Mouse (Mus musculus) intestine, postnatal 0 days (tissue): ENCODE results near the gene Ap2b1. TPM values are rescaled to one million over a fixed set of nuclear protein-coding genes. Genes with fewer than 3 reads are reported as not detected.

Experiments used
- ATAC-seq: fragments of 200-750 bp; cut with Nextera tagmentation; 2 replicates; pipeline ENCODE4 v1.8.0; 2017; ENCODE audit warnings: mild to moderate bottlenecking, moderate TSS enrichment, moderate library complexity
- H3K27ac ChIP-seq: fragments of 300-500 bp; sonication (generic); 2 replicates; pipeline ENCODE4 v1.5.1; 2014; ENCODE audit warnings: mild to moderate bottlenecking, low read depth, low read length, moderate library complexity
- H3K27me3 ChIP-seq: fragments of 300-500 bp; sonication (generic); replicated peaks from 2 replicates; pipeline ENCODE4 v1.6.1; 2014; ENCODE audit warnings: low read length, mixed read lengths; ENCODE audit not compliant: control insufficient read depth, insufficient read depth
- H3K36me3 ChIP-seq: fragments of 300-500 bp; sonication (generic); 2 replicates; pipeline ENCODE4 v1.6.1; 2014; ENCODE audit warnings: mild to moderate bottlenecking, moderate library complexity; ENCODE audit not compliant: control insufficient read depth, insufficient read depth
- H3K4me1 ChIP-seq: fragments of 300-500 bp; sonication (generic); replicated peaks from 2 replicates; pipeline ENCODE4 v1.6.1; 2014; ENCODE audit warnings: antibody characterized with exemption, low read length, mixed read lengths; ENCODE audit not compliant: control insufficient read depth, insufficient read depth
- H3K4me2 ChIP-seq: fragments of 300-500 bp; sonication (generic); replicated peaks from 2 replicates; pipeline ENCODE4 v1.6.1; 2014; ENCODE audit warnings: low read depth, mild to moderate bottlenecking, moderate library complexity
- H3K4me3 ChIP-seq: fragments of 300-500 bp; sonication (generic); 2 replicates; pipeline ENCODE4 v1.5.1; 2014; ENCODE audit warnings: low read depth, low read length
- H3K9ac ChIP-seq: fragments of 300-500 bp; sonication (generic); 2 replicates; pipeline ENCODE4 v1.6.1; 2014; ENCODE audit warnings: mild to moderate bottlenecking, low read depth, low read length
- H3K9me3 ChIP-seq: fragments of 300-500 bp; sonication (generic); 2 replicates; pipeline ENCODE4 v1.6.1; 2016; ENCODE audit warnings: mixed run types; ENCODE audit not compliant: control insufficient read depth
- CTCF ChIP-seq: sonication (generic); IDR thresholded peaks from 2 replicates; pipeline ENCODE4 v1.5.1; 2016; ENCODE audit warnings: low read depth, mild to moderate bottlenecking, control low read depth, antibody characterized with exemption, moderate library complexity
- WGBS: fragments of 180-500 bp; shearing (Covaris S2); extraction: QIAGEN DNeasy Blood & Tissue Kit; methylation state at CpG from one replicate; pipeline ENCODE4 v1.1.7; 2014; 5-methylcytosine and 5-hydroxymethylcytosine counted together
- polyA plus RNA-seq: library from polyadenylated mRNA; unstranded; fragments of >200 nt; fragmentation: Nextera tagmentation; extraction: Ambion mirVana; gene quantifications from 2 replicates; pipeline ENCODE4 v1.2.1, GENCODE M21; 2015

Gene Ap2b1
- polyA plus RNA-seq, 1 experiment from 2014 or later: 20.7 TPM

GRCm38 (mm10) chr11:83335826-83336225 is 37.0 kb downstream of the Ap2b1 start:
- 92% methylated on average over 7 of the region's 7 CpGs for WGBS
- Histone ChIP-seq H3K4me3 (no peak overlapping the region), H3K9ac (no peak overlapping the region), H3K36me3 (peaks cover 68% of the 10 kb centered on the region), H3K4me2 (no peak overlapping the region), H3K27ac (no peak overlapping the region), H3K4me1 (no peaks in the 10 kb centered on the region), H3K9me3 (no peaks in the 10 kb centered on the region), H3K27me3 (no peaks in the 10 kb centered on the region)
- ATAC-seq: no peak
- TF ChIP-seq CTCF: no peak

- H3K4me1 ChIP-seq: no peaks in the 10 kb centered on the region
- WGBS: 78% methylated on average over 2 of the region's 2 CpGs
- no peak overlapping the region for H3K4me3 ChIP-seq
- TF ChIP-seq CTCF: no peak
- no peaks in the 10 kb centered on the region for H3K9me3 ChIP-seq
- no peaks in the 10 kb centered on the region for H3K27me3 ChIP-seq
- H3K27ac ChIP-seq: no peak overlapping the region
- H3K9ac ChIP-seq: no peak overlapping the region
- ATAC-seq: no peak
- peaks cover 76% of the 10 kb centered on the region for H3K36me3 ChIP-seq
- no peak overlapping the region for H3K4me2 ChIP-seq
These were observed 40.9 kb downstream of the Ap2b1 start for GRCm38 (mm10) chr11:83339705-83340104.

DNA sequence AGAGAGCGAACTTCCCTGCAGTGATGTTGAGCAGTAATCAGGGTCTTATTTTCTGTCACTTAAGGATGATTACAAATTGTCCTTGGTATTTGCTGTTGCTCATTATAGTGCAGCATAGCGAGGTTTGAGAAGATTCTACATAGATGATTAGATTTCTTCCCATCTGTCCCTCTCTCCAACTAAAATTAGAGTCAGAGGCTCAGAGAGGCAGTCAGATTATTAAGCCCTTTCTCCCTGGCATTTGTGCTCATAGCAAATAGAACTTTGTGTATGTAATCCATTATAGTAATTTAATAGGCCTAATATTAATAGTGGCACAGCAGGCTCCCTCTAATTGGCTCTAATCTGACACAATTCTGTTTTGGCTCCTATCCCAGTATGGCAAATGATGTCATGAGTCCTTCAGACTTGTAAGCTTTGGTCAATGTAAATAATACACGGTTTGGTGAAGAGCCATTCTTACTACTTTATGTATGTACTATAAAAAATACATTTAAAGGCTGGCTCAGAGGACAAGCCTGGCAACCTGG is 43.0 kb downstream of the Ap2b1 start:
- Histone ChIP-seq H3K27me3 (no peaks in the 10 kb centered on the region), H3K4me3 (no peak overlapping the region), H3K4me1 (no peaks in the 10 kb centered on the region), H3K4me2 (no peak overlapping the region), H3K9me3 (no peaks in the 10 kb centered on the region), H3K36me3 (peaks cover 73% of the 10 kb centered on the region), H3K9ac (no peak overlapping the region), H3K27ac (no peak overlapping the region; the same call in 1 of the 2 replicates)
- no peak for ATAC-seq
- TF ChIP-seq CTCF: no peak
- WGBS: 83% methylated on average over 3 of the region's 3 CpGs

DNA sequence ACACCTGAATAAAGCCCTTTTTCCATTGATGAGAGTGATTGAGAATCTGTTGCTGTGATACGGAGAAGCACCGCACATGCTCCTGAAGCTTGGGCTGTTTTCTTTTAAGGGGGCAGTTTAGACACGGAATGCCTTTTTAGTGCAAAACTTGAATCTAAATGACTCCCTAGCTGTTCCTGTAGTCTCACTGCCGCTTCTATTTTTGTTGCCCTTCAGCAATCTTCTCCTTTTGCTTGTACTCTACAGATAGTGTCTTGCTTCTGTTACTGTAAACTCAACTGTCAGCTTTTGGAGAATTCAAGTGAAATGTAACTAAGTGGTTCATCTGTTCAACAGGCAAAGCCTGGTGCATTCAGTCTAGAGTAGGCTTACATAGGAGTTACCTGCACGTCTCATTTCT is 56.6 kb downstream of the Ap2b1 start:
- H3K4me1 ChIP-seq: no peaks in the 10 kb centered on the region
- ATAC-seq: no peak
- no peak overlapping the region for H3K4me3 ChIP-seq
- no peak overlapping the region for H3K27ac ChIP-seq
- WGBS: 92% methylated on average over 5 of the region's 5 CpGs
- H3K36me3 ChIP-seq: peaks cover 35% of the 10 kb centered on the region
- no peak for TF ChIP-seq CTCF
- no peaks in the 10 kb centered on the region for H3K27me3 ChIP-seq
- H3K9me3 ChIP-seq: no peaks in the 10 kb centered on the region
- H3K4me2 ChIP-seq: no peak overlapping the region
- no peak overlapping the region for H3K9ac ChIP-seq

DNA sequence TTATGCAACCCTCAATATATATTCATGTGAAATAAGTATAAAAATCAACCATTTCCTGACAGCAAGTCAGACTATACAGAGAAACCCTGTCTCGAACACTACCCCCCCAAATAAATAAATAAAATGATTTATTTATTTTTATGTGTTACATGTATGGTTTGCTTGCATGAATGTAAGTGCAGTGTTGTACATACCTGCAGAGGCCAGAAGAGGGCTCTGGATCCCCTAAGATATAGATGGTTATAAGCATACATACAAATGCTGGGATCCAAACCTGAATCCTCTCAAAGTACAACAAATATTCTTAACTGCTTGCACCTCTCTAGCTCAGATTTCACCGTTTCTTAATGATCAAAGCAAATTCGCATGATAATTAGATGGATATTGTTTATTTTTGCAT is 58.6 kb downstream of the Ap2b1 start:
- Histone ChIP-seq H3K9ac (no peak overlapping the region), H3K4me1 (no peaks in the 10 kb centered on the region), H3K9me3 (no peaks in the 10 kb centered on the region), H3K27ac (no peak overlapping the region), H3K4me2 (no peak overlapping the region), H3K36me3 (peaks cover 16% of the 10 kb centered on the region), H3K4me3 (no peak overlapping the region), H3K27me3 (no peaks in the 10 kb centered on the region)
- no peak for ATAC-seq
- WGBS: 71% methylated on average over 3 of the region's 3 CpGs
- peak; percentile 70 for TF ChIP-seq CTCF

DNA sequence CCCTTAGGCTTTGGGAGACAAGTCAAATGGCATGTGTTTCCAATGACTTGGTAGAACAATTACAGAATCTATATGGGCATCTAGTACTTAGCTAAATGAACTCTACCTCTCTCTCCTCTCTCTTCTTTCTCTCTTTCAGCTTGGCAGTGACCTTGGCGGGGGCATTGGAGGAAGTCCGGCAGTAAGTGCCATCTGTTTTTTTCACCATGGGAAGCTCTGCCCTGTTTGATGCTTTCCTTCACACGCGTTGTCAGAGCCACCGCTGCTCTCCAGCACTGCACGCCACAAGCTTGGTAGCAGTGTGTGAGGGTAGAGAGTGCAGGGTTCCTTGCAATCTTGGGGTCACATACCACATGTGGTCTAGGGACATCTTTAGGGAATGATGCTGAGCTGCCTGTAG is 65.8 kb downstream of the Ap2b1 start:
- Histone ChIP-seq H3K36me3 (peaks cover 37% of the 10 kb centered on the region), H3K9ac (no peak overlapping the region), H3K9me3 (no peaks in the 10 kb centered on the region), H3K4me3 (no peak overlapping the region), H3K27ac (no peak overlapping the region), H3K4me1 (no peaks in the 10 kb centered on the region), H3K4me2 (no peak overlapping the region), H3K27me3 (no peaks in the 10 kb centered on the region)
- 97% methylated on average over 6 of the region's 6 CpGs for WGBS
- no peak for ATAC-seq
- no peak for TF ChIP-seq CTCF

DNA sequence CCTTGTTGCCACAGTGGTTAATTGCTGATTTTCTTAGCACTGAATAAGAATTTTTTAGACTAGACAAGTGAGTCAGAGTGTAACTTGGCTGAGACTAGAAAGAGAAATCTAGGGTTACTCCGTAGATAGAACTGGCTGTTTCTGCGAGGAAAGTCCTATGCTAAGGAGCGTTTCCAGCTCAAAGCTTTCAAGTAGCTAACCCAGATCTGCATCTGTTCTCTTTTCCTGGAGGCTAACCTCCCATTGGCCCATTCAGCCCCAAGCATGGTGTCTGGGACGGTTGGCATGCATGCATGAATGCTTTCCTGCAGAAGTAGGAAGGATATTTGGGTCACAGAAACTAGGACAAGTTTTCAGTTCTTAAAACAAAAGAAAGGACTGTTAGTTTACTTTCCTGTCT is 72.4 kb downstream of the Ap2b1 start:
- no peak for TF ChIP-seq CTCF
- Histone ChIP-seq H3K4me2 (no peak overlapping the region), H3K9ac (no peak overlapping the region), H3K4me3 (no peak overlapping the region), H3K4me1 (no peaks in the 10 kb centered on the region), H3K36me3 (peaks cover 66% of the 10 kb centered on the region), H3K27me3 (no peaks in the 10 kb centered on the region), H3K9me3 (no peaks in the 10 kb centered on the region), H3K27ac (no peak overlapping the region)
- ATAC-seq: no peak
- WGBS: 92% methylated on average over 4 of the region's 4 CpGs
